Mouse (Mus musculus): ENCODE data around the gene Scamp5. TPM values are rescaled to one million over a fixed set of nuclear protein-coding genes. Genes with fewer than 3 reads are reported as not detected.
A peak's percentile ranks its signal among the peaks of the same experiment; 100 is the strongest.

The Scamp5 gene
- polyA plus RNA-seq (2015; fragmentation: Nextera tagmentation; extraction: Ambion mirVana), result 14.8 and 16.4 TPM in 2 replicates

DNA sequence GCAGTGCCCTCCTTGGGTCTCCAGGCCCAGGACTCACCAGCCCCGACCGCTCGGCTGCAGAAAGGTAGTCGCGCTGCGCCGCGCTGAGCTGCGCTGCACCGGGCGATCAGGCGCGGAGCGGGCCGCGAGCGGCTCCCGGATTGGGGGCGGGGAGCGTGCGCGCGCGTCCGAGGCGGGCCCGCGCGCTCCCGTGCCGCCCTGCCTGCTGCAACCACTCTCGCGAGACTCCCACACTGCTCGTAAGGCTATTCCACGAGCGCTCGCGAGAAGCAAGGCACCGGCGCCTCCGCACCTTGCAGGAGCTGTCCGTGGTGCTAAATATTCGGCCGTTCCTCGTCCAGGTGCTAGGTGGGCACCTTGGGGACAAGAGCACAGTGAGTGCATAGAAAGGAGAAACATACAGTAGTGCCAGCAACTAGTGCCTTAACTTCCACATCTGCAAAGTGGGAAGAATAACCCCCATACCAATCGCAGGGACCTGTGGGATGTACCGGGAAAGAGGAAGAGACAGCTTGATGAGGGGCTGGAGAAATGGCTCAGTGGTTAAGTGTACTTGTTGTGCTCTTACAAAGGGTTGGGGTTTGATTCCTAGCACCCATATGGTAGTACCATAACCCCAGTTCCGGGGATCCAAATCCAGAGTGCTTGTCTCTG, at the start of gene Scamp5:
Gene Scamp5 (minus strand): TSS at position 165 of the 654 bp plus-strand sequence.
- WGBS, result 2% methylated on average over 48 of the region's 48 CpGs
- H3K27me3 ChIP-seq, result 0 out of 2 replicates have a peak, but pooled peaks cover 4% of the 10 kb centered on the region

DNA sequence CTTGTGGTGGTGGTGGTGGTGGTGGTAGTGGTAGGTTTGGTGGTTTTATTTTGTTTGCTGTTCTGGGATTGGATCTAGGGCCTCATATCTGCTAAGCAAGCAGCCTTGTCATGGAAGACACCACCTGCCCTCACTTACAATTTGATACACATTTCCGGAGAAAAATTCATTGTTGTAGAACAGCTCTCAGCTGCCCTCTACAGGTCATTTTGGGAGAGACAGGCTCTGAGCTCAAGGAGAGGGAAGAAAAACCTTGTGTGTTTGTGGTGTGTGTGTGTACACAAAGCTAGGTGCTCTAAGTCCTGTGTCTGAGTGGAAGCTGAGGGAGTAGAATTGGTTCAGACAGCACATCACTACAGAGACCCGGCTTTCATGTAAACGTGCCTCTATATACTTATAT, 49.3 kb upstream of the Scamp5 start:
- Histone ChIP-seq H3K9ac (no peak overlapping the region), H3K9me3 (no peaks in the 10 kb centered on the region), H3K4me1 (peaks cover 10% of the 10 kb centered on the region), H3K4me3 (no peak overlapping the region), H3K4me2 (no peak overlapping the region), H3K27ac (no peak overlapping the region), H3K36me3 (no peaks in the 10 kb centered on the region), H3K27me3 (no peaks in the 10 kb centered on the region)
- ATAC-seq (ENCODE audit: insufficient number of reproducible peaks, insufficient read depth, low FRiP score, low TSS enrichment, low read depth), result no peak
- WGBS, result 9% methylated on average over 3 of the region's 3 CpGs

More for the DNA sequence above, at the start of gene Scamp5:
- H3K4me1 ChIP-seq, result peaks cover 11% of the 10 kb centered on the region
- no peaks in the 10 kb centered on the region for H3K36me3 ChIP-seq
- peak within 1 kb of the TSS; percentile 84 for H3K9ac ChIP-seq
- H3K4me3 ChIP-seq, result peak within 1 kb of the TSS; percentile 78
- H3K27ac ChIP-seq, result no peak within 1 kb of the TSS
- H3K4me2 ChIP-seq, result peak within 1 kb of the TSS; percentile 94
- peak; percentile 89 for ATAC-seq (ENCODE audit: insufficient number of reproducible peaks, insufficient read depth, low FRiP score, low TSS enrichment, low read depth)
- H3K9me3 ChIP-seq, result no peaks in the 10 kb centered on the region

DNA sequence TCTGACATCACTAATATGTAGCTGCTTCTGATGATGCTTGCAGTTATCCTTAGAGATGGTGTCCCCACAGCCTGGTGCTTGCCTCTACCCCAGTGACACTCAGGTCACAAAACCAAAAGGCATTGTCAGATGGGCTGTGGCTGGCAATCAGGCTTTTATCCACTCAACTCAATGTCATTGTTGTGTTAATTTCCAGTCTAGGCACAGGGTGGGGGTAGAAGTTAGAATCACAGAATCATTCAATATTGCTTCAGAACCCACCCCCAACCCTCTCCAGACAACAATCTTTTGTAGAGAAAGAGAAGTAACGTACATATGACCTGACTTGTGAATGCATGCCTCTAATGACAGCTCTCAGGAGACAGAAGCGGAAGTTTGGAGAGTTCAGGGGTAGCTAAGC, 42.7 kb upstream of the Scamp5 start:
- Histone ChIP-seq H3K9ac (no peak overlapping the region), H3K4me1 (peaks cover 4% of the 10 kb centered on the region; the same call in 1 of the 2 replicates), H3K27me3 (peaks cover 13% of the 10 kb centered on the region), H3K36me3 (no peaks in the 10 kb centered on the region), H3K4me3 (no peak overlapping the region), H3K9me3 (no peaks in the 10 kb centered on the region), H3K4me2 (no peak overlapping the region), H3K27ac (no peak overlapping the region)
- WGBS, result 67% methylated on average over 2 of the region's 2 CpGs
- ATAC-seq (ENCODE audit: insufficient number of reproducible peaks, insufficient read depth, low FRiP score, low TSS enrichment, low read depth), result no peak

DNA sequence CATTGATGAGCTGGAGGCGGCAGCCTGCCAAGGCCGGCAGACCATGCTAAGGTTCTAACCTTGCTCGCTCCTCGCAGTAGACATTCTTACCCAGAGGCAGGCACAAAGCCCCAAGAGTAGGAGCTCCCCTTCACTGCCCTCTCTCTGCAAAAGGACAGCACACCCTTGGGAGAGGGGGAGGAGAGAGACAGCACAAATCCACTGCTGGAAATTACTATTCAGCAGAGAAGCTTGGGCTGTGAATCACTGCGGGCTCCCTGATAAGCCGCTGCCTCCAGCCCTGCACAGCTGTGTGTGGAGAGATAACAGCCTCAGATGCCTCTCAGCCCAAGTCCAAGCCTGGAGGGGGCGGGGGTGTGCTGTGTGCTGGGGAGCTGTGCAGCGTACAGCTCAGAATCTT, 37.8 kb upstream of the Scamp5 start:
- WGBS, result 11% methylated on average over 8 of the region's 8 CpGs
- H3K27ac ChIP-seq, result no peak overlapping the region
- H3K36me3 ChIP-seq, result no peaks in the 10 kb centered on the region
- H3K9me3 ChIP-seq, result no peaks in the 10 kb centered on the region
- H3K9ac ChIP-seq, result no peak overlapping the region
- H3K4me3 ChIP-seq, result no peak overlapping the region
- peaks cover 38% of the 10 kb centered on the region for H3K4me1 ChIP-seq
- no peak overlapping the region for H3K4me2 ChIP-seq
- no peak for ATAC-seq (ENCODE audit: insufficient number of reproducible peaks, insufficient read depth, low FRiP score, low TSS enrichment, low read depth)
- peaks cover 62% of the 10 kb centered on the region for H3K27me3 ChIP-seq

DNA sequence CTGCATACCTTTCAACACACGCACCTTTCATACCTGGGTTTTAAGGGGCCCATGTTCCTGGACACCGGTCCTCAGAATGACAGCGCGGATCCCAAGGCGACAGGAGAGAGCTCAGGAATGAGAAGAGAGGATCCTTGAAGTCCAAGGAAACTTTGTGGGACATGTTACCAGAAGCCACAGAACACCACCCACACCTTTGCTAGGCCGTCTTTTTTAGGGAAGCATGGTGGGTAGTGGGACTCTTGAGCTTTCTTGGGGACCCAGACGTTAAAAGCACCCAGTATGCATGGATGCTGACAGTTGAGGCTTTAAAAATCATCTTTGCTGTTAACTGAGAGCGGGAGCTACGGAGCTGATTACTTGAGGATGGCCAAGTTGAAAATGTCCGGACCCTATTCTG, 37.0 kb upstream of the Scamp5 start:
- Histone ChIP-seq H3K9ac (no peak overlapping the region), H3K4me2 (peak overlapping the region; percentile 91), H3K27me3 (peaks cover 70% of the 10 kb centered on the region), H3K4me3 (peak overlapping the region; percentile 49; the same call in 1 of the 2 replicates), H3K27ac (no peak overlapping the region), H3K9me3 (no peaks in the 10 kb centered on the region), H3K36me3 (no peaks in the 10 kb centered on the region), H3K4me1 (peaks cover 38% of the 10 kb centered on the region)
- ATAC-seq (ENCODE audit: insufficient number of reproducible peaks, insufficient read depth, low FRiP score, low TSS enrichment, low read depth), result no peak
- WGBS, result 43% methylated on average over 10 of the region's 10 CpGs

DNA sequence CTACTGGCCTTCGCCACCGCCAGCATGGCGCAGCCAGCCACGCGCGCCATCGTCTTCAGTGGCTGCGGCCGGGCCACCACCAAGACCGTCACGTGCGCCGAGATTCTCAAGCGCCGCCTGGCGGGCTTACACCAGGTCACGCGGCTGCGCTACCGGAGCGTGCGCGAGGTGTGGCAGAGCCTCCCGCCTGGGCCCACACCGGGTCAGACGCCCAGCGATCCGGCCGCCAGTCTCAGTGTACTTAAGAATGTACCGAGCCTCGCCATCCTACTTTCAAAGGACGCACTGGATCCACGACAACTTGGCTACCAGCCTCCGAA, 36.5 kb upstream of the Scamp5 start:
- H3K27me3 ChIP-seq, result peaks cover 75% of the 10 kb centered on the region
- H3K4me3 ChIP-seq, result peak overlapping the region; percentile 49
- H3K4me2 ChIP-seq, result peak overlapping the region; percentile 91
- no peaks in the 10 kb centered on the region for H3K36me3 ChIP-seq
- H3K27ac ChIP-seq, result no peak overlapping the region
- no peak for ATAC-seq (ENCODE audit: insufficient number of reproducible peaks, insufficient read depth, low FRiP score, low TSS enrichment, low read depth)
- H3K9me3 ChIP-seq, result no peaks in the 10 kb centered on the region
- peaks cover 38% of the 10 kb centered on the region for H3K4me1 ChIP-seq
- 1% methylated on average over 34 of the region's 34 CpGs for WGBS
- H3K9ac ChIP-seq, result peak overlapping the region; percentile 63

DNA sequence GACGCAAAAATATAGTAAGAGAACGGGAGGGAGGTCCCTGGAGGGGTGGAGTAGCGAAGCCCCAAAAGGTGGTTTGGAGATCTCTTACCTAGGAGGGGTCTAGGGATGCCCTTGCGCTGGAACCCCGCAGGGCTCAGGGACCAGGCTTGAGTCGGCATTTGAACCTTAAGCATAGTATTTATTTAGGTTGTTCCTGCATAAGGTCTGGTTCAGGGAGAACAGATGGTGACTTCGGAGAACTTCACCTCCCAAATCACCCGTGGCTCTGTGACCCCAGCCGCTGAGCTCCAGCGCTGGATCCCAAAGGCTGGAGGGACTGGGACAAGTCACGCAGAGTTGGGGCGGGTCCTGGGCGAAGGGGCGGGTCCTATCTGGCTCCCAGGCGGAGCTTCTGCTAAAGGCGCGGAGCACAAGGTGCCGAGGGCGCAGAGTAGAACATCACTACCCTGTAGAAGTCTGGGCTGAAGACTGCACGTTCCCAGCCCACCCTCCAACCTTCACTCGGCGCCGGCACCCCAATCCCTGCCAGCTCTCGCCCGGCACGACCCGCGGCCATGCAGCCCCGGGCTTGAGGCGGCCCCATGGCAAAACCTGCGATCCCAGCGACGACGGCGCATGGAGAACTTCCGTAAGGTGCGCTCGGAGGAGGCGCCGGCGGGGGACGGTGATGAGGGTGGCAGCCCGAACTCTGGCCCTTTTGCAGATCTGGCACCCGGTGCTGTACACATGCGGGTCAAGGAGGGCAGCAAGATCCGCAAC, 35.9 kb upstream of the Scamp5 start, which contains the start of gene Rpp25:
Gene Rpp25 (plus strand): TSS at position 405 of the 759 bp plus-strand sequence.
- Histone ChIP-seq H3K4me3 (peak within 1 kb of the TSS; percentile 49), H3K4me2 (peak within 1 kb of the TSS; percentile 91), H3K4me1 (peaks cover 38% of the 10 kb centered on the region), H3K36me3 (no peaks in the 10 kb centered on the region), H3K27ac (no peak within 1 kb of the TSS), H3K27me3 (peaks cover 81% of the 10 kb centered on the region), H3K9me3 (no peaks in the 10 kb centered on the region), H3K9ac (peak within 1 kb of the TSS; percentile 63)
- peak; percentile 67; the same call in 1 of the 2 replicates for ATAC-seq (ENCODE audit: insufficient number of reproducible peaks, insufficient read depth, low FRiP score, low TSS enrichment, low read depth)
- 1% methylated on average over 46 of the region's 46 CpGs for WGBS

DNA sequence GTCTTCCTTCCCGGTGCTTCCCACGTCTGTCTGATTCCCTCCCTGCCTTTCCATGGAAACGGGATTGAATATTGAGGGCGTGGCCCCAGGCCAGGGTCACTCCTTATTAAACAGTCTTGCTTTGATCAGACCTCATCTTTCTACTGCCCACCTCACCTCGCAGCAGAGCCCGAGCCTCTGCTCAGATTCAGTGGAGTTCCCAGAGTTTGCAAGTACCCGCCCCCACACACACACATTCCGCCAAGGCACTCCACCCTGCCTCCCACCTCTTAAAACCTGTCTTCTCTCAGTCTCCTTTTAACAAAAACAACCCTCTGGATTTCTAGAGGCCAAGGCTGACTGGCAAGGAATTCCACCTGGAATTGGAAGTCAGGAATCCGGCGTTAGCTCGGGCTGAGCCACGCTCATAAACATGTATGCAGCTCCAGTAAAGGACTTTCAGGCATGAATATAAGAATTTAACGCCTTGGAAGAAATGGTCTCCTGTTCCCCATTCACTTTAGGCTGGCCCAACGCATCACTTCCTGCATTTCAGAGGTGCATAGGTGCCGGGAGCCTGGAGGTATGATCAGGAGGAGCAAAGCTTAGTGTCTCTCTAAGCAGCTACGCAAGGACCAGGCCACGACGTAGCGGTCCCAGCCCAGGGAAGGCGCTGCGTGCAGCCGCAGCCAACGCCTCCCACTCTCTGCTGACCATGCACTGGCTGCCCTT, 35.2 kb upstream of the Scamp5 start:
- Histone ChIP-seq H3K27ac (no peak overlapping the region), H3K4me1 (peaks cover 38% of the 10 kb centered on the region), H3K4me3 (peak overlapping the region; percentile 49), H3K9ac (peak overlapping the region; percentile 27; the same call in 1 of the 2 replicates), H3K4me2 (peak overlapping the region; percentile 91), H3K27me3 (peaks cover 88% of the 10 kb centered on the region), H3K9me3 (no peaks in the 10 kb centered on the region), H3K36me3 (no peaks in the 10 kb centered on the region)
- 3% methylated on average over 23 of the region's 23 CpGs for WGBS
- ATAC-seq (ENCODE audit: insufficient number of reproducible peaks, insufficient read depth, low FRiP score, low TSS enrichment, low read depth), result no peak

DNA sequence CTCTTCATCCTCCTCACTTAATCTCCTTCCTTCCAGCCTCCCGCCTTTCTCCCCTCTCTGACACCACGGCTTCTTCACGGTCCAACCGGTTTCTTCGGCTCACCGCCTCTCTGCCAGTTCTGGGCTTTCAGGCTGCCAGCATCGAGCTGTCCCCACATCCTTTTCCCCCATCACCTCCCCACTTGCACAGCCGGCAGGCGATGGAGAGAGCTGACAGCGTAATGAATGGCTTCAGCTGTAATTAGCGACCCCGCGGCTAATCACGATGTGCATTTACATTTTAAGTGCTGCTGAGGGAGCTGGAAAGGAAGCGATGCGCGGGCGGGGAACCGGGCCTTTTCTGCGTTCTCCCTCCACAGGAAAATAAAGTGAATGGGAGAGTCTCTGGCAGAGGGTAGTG, 34.0 kb upstream of the Scamp5 start:
- Histone ChIP-seq H3K9me3 (no peaks in the 10 kb centered on the region), H3K4me1 (peaks cover 38% of the 10 kb centered on the region), H3K4me2 (peak overlapping the region; percentile 24; the same call in 1 of the 2 replicates), H3K9ac (no peak overlapping the region), H3K27ac (no peak overlapping the region), H3K27me3 (peaks cover 88% of the 10 kb centered on the region), H3K4me3 (no peak overlapping the region), H3K36me3 (no peaks in the 10 kb centered on the region)
- 2% methylated on average over 20 of the region's 20 CpGs for WGBS
- ATAC-seq (ENCODE audit: insufficient number of reproducible peaks, insufficient read depth, low FRiP score, low TSS enrichment, low read depth), result no peak

DNA sequence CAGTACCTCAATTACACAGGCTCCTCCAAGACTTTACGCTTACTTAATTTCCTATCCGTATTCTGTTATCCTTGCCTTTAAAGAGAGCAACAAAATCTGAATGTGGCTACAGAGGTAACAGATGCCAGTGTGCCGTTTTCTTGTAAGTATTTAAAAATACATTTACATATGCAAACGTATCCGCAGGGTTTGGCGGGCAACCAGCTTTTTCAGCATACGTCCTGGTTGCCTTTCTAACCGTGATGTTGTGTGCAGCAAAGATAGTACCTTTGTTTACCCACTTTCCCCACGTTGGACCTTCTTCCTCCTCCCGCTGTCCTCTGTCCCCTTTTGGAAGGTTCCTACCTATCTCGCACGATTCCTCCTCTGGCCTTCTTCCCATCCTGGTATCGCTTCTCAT, 33.6 kb upstream of the Scamp5 start:
- Histone ChIP-seq H3K4me2 (peak overlapping the region; percentile 24; the same call in 1 of the 2 replicates), H3K9me3 (no peaks in the 10 kb centered on the region), H3K9ac (no peak overlapping the region), H3K36me3 (no peaks in the 10 kb centered on the region), H3K27ac (no peak overlapping the region), H3K27me3 (peaks cover 84% of the 10 kb centered on the region), H3K4me1 (peaks cover 38% of the 10 kb centered on the region), H3K4me3 (no peak overlapping the region)
- 6% methylated on average over 13 of the region's 13 CpGs for WGBS
- ATAC-seq (ENCODE audit: insufficient number of reproducible peaks, insufficient read depth, low FRiP score, low TSS enrichment, low read depth), result no peak

DNA sequence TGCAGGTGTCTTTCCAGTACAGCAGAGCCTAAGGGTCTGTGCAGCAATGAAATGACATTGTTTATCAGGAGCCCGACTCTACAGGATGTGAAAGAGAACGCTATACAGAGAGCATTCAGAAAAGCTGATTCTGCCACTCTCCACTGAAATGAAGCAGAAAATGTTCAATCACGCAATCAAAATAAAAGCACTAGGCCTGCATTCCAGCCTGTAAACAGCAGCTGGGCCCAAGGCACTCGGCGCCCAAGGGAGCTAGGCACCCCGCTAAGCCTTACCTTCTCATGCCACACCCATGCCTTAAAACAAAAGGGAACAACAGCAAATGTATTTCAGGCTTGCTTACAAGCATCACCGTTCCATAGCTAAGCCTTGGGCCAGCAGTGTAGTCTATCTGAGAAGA, 30.7 kb upstream of the Scamp5 start:
- no peak overlapping the region for H3K4me3 ChIP-seq
- H3K4me1 ChIP-seq, result peaks cover 18% of the 10 kb centered on the region
- H3K4me2 ChIP-seq, result no peak overlapping the region
- H3K27ac ChIP-seq, result no peak overlapping the region
- H3K9me3 ChIP-seq, result no peaks in the 10 kb centered on the region
- 49% methylated on average over 7 of the region's 7 CpGs for WGBS
- no peak overlapping the region for H3K9ac ChIP-seq
- no peaks in the 10 kb centered on the region for H3K36me3 ChIP-seq
- no peak for ATAC-seq (ENCODE audit: insufficient number of reproducible peaks, insufficient read depth, low FRiP score, low TSS enrichment, low read depth)
- peaks cover 55% of the 10 kb centered on the region for H3K27me3 ChIP-seq

All from embryonic facial prominence, embryonic 13.5 days (tissue).